Mouse (Mus musculus) G1E (cell line): Measurements from ENCODE around the gene Zkscan1. TPM values are rescaled to one million over a fixed set of nuclear protein-coding genes. Genes with fewer than 3 reads are reported as not detected.

Source experiments
- ATAC-seq: 2 replicates; pipeline ENCODE4 v1.8.0; 2016; ENCODE audit warnings: mild to moderate bottlenecking; ENCODE audit not compliant: insufficient number of reproducible peaks, poor library complexity, low FRiP score, severe bottlenecking; ENCODE audit errors: extremely low read depth
- DNase-seq: peaks from one replicate; pipeline ENCODE4 v3.0.0; 2012; ENCODE audit warnings: low spot score
- H3K27me3 ChIP-seq: 2 replicates; pipeline ENCODE4 v1.6.1; 2012; ENCODE audit warnings: mild to moderate bottlenecking, low read length, inconsistent platforms; ENCODE audit not compliant: insufficient read depth
- H3K36me3 ChIP-seq: replicated peaks from 2 replicates; pipeline ENCODE3; 2012; ENCODE audit warnings: mild to moderate bottlenecking, inconsistent platforms
- H3K4me1 ChIP-seq: 2 replicates; pipeline ENCODE4 v1.6.1; 2012; ENCODE audit warnings: low read depth, low read length, inconsistent platforms, mixed read lengths; ENCODE audit not compliant: insufficient read depth
- H3K4me3 ChIP-seq: 2 replicates; pipeline ENCODE4 v1.5.1; 2012; ENCODE audit warnings: low read depth, mild to moderate bottlenecking, inconsistent platforms, low read length, moderate library complexity, mixed read lengths
- H3K9me3 ChIP-seq: replicated peaks from 2 replicates; pipeline ENCODE4 v1.6.1; 2012; ENCODE audit warnings: inconsistent platforms
- CTCF ChIP-seq: IDR thresholded peaks from 2 replicates; pipeline ENCODE4 v1.5.1; 2012; ENCODE audit warnings: low read depth, low read length, inconsistent platforms, mixed read lengths
- GATA1 ChIP-seq: IDR thresholded peaks from 2 replicates; pipeline ENCODE4 v1.6.1; 2012; ENCODE audit warnings: borderline replicate concordance, low read length, inconsistent platforms, mixed read lengths
- GATA2 ChIP-seq: IDR thresholded peaks from 2 replicates; pipeline ENCODE4 v1.6.1; 2012; ENCODE audit warnings: low read depth, low read length, inconsistent platforms, borderline replicate concordance
- POLR2AphosphoS5 ChIP-seq: IDR thresholded peaks from 2 replicates; pipeline ENCODE4 v1.6.1; 2012; ENCODE audit warnings: low read depth, low read length, inconsistent platforms; ENCODE audit not compliant: insufficient replicate concordance
- TAL1 ChIP-seq: conservative IDR thresholded peaks from 2 replicates; pipeline ENCODE4 v1.6.1; 2012; ENCODE audit warnings: low read depth, low read length, inconsistent platforms, mixed read lengths
- polyA plus RNA-seq: library from polyadenylated mRNA; stranded (reverse); fragments of >175 nt; gene quantifications from 2 replicates; pipeline ENCODE4 v1.2.3, GENCODE M21; 2012
- total RNA-seq, 2 experiments: library from RNA; stranded (forward) in 1 of 2; stranded (reverse) in 1 of 2; fragments of 200-1000 nt in 1 of 2; fragments of >200 nt in 1 of 2; fragmentation: Nextera tagmentation in 1 of 2; gene quantifications; 2 replicates each; pipeline ENCODE4 v1.2.3; 2014 to 2017

Zkscan1 gene
- total and polyA plus RNA-seq, 3 experiments, result 2.4 to 57.8 (median 26.7) TPM

DNA sequence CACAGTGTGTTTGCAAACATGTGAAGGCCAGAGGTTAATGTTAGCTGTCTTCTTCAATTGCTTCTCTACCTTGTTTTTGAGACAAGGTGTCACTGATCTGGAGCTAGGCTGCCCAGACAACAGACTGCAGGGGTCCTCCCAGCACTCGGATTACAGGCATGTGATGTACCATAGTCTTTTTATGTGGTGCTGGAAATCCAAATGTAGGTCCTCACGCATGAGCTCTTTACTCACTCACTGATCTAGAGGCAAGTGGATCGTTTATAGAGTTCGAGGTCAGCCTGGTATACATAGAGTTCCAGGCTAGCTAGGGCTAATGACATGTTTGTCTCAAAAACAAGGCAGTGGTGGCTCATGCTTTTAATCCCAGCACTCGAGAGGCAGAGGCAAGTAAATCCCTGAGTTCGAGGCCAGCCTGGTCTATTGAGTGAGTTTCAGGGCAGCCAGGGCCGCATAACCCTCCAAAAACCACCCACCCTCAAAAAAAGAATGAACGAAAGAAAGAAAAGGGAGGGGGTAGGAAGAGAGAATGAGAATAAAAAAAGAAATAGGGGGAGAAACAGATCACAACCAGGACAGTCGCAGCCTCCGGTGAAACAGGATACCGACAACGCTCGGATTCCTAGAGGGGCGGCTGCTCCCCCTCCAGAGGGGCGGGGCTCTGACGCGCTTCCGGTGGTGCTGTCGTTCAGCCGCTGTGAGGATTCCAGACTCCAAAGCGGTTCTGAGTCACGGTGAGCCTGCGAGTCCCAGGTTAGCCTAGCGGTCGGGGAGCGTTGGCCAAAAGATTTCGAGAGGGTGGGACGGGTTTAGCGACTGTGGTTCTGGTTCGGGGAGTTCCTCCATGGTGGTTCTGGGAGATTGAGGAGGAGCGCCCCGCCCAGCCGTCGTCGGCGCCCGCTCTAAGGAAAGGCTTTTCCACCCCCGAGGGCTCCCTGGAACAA, 31.6 kb downstream of the Zkscan1 start, which contains the start of gene Zscan21:
TSS of gene Zscan21 (plus strand) at position 649 of the 944 bp plus-strand sequence.
- Histone ChIP-seq H3K27me3 (peaks cover 5% of the 10 kb centered on the region; the same call in 1 of the 2 replicates), H3K4me3 (peak within 1 kb of the TSS; percentile 79), H3K9me3 (no peaks in the 10 kb centered on the region), H3K36me3 (peaks cover 9% of the 10 kb centered on the region), H3K4me1 (peaks cover 21% of the 10 kb centered on the region)
- no peak for TF ChIP-seq CTCF
- no peak for TF ChIP-seq TAL1
- no peak for TF ChIP-seq GATA1
- no peak for TF ChIP-seq GATA2
- TF ChIP-seq POLR2AphosphoS5, result no peak
- ATAC-seq, result peak; percentile 97
- DNase-seq, result peak; percentile 91

DNA sequence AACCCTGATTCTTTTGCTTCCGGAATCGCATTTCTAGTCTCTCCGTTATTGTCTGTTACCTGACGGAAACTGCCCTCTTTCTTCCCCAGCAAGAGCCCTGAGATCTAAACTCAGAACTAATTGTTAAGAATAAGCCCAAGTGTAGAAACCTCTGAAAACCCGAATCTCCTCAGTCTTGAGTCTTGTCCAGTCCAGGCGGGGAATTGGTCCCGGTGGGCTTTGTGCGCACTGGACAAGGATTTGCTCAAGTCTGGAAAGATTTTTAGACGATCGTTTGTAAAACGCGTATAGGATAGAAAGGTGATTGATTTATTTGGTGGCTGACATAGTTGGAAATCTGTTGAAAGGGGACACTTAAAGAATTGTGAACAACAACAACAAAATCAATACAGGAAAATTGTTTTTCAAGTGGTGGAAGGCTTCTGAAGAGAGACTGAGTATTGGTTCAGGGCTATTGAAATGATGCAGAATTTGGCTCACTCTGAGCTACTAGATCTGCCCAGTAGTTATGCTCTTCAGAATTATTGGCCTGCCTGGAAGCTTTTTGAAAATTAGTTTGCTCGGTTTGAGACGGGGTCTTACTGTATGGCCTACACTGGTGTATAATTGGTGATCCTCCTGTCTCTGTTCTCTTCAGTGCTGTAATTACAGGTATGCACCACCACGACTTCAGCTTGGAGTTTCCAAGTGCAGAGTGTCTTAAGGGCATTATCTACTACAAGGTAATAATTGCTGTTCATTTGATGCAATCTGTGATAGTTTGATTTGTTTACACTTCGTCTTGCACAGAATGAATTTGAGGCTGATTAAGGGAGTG, 32.5 kb downstream of the Zkscan1 start:
- Histone ChIP-seq H3K4me3 (peak overlapping the region; percentile 79), H3K4me1 (peaks cover 21% of the 10 kb centered on the region), H3K27me3 (peaks cover 5% of the 10 kb centered on the region; the same call in 1 of the 2 replicates), H3K9me3 (no peaks in the 10 kb centered on the region), H3K36me3 (peaks cover 9% of the 10 kb centered on the region)
- DNase-seq (no peak), ATAC-seq (no peak)
- TF ChIP-seq CTCF, result no peak
- TF ChIP-seq POLR2AphosphoS5, result no peak
- no peak for TF ChIP-seq TAL1
- no peak for TF ChIP-seq GATA1
- TF ChIP-seq GATA2, result no peak

GRCm38 (mm10) chr5:138118041-138118440, 33.2 kb downstream of the Zkscan1 start:
- peaks cover 11% of the 10 kb centered on the region for H3K36me3 ChIP-seq
- DNase-seq, result no peak
- H3K4me3 ChIP-seq, result peak overlapping the region; percentile 79; the same call in 1 of the 2 replicates
- ATAC-seq, result no peak
- H3K27me3 ChIP-seq, result peaks cover 5% of the 10 kb centered on the region; the same call in 1 of the 2 replicates
- H3K9me3 ChIP-seq, result no peaks in the 10 kb centered on the region
- H3K4me1 ChIP-seq, result peaks cover 21% of the 10 kb centered on the region
- TF ChIP-seq POLR2AphosphoS5, result no peak
- TF ChIP-seq GATA2, result no peak
- no peak for TF ChIP-seq TAL1
- no peak for TF ChIP-seq GATA1
- TF ChIP-seq CTCF, result no peak

GRCm38 (mm10) chr5:138132425-138133064, 47.7 kb downstream of the Zkscan1 start:
- TF ChIP-seq POLR2AphosphoS5 (no peak), GATA2 (no peak), GATA1 (no peak), CTCF (no peak), TAL1 (no peak)
- Histone ChIP-seq H3K9me3 (no peaks in the 10 kb centered on the region), H3K4me1 (0 out of 2 replicates have a peak, but pooled peaks cover 2% of the 10 kb centered on the region), H3K27me3 (no peaks in the 10 kb centered on the region), H3K36me3 (peaks cover 71% of the 10 kb centered on the region), H3K4me3 (no peak overlapping the region)
- ATAC-seq (no peak), DNase-seq (no peak)

DNA sequence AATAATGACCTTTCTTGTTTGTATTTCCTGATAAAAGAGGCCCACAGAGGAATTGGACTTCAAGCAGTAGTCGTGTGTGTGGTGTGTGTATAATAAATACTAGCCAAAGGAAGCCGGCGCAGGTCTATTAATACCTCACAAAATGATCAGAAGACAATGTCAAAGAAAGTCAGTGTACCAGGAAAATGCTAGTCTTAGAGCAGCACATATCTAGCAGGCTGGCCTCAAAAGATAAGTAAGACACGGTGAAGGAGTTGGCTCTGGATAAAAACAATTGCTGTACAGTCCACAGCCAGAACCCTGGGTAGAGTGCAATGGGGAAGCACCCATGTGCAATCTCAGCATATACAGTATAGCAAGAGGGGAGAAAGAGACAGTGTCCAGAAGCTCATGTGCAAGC, 52.4 kb downstream of the Zkscan1 start:
- no peak overlapping the region for H3K4me3 ChIP-seq
- H3K9me3 ChIP-seq, result no peaks in the 10 kb centered on the region
- H3K27me3 ChIP-seq, result no peaks in the 10 kb centered on the region
- peaks cover 10% of the 10 kb centered on the region; the same call in 1 of the 2 replicates for H3K4me1 ChIP-seq
- ATAC-seq, result no peak
- TF ChIP-seq POLR2AphosphoS5, result no peak
- TF ChIP-seq GATA2, result no peak
- TF ChIP-seq TAL1, result no peak
- TF ChIP-seq CTCF, result no peak
- TF ChIP-seq GATA1, result no peak
- peaks cover 33% of the 10 kb centered on the region for H3K36me3 ChIP-seq
- no peak for DNase-seq
